Mouse (Mus musculus) embryo, embryonic 11.5 days (tissue): ENCODE measurements at regions not wholly inside any gene's neighbourhood (a gene's known extent, or its start where the extent isn't known, plus 50 kb on each side); places are given as distances from the start of the nearest gene placed in this dataset.

Source experiments
- DNase-seq: peaks from one replicate; pipeline ENCODE4 v3.0.0-alpha.2; 2012; ENCODE audit warnings: low read depth, low spot score

- no peak for DNase-seq
These were observed 65.9 kb upstream of the Id2 start for GRCm38 (mm10) chr12:25162843-25163242.

GRCm38 (mm10) chr12:25161939-25162338 is 65.0 kb upstream of the Id2 start:
- no peak for DNase-seq

DNA sequence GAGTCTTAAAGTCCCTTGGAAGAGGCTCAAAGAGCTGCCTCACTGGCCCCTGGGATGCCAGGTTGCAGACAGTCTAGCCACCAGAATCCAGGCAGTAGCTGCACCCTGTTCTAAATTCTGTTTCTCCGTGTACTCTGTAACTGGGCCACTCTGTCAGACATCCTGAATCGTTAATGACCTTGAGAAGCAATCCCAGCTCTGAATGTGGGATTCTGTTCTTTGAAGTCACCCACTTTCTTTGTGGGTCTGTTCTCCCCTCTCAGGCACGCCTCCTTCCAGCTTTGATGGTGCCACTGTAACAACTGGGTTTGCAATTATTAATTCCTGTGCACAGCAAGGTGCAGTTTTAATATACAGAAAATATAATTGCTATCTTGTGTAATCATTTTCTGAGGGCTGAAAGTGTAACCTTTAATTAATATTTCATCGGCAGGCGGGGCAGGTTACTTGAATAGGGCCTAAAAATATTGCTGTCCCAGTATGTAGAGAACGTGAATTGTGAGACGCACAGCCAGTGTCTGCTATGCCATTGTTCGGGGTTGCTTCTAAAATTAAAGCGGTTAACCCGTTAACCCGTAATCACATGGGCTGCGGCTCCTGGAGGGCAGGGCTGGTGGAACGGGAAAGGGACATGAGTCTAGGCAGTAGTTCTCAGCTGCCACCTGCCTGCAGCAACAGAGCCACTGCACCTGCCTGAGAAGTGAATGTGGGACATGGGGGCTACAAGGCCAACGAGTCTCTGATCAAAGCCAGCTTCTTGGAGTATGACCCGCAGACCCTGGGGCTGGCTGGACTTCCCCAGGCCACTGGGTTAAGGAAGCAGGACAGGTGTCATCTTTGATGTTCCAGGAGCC is 64.3 kb upstream of the Id2 start:
- no peak for DNase-seq

- DNase-seq, result no peak
These were observed 62.2 kb upstream of the Id2 start for GRCm38 (mm10) chr12:25159091-25159490.

GRCm38 (mm10) chr12:25157238-25157637 is 60.3 kb upstream of the Id2 start:
- no peak for DNase-seq

DNA sequence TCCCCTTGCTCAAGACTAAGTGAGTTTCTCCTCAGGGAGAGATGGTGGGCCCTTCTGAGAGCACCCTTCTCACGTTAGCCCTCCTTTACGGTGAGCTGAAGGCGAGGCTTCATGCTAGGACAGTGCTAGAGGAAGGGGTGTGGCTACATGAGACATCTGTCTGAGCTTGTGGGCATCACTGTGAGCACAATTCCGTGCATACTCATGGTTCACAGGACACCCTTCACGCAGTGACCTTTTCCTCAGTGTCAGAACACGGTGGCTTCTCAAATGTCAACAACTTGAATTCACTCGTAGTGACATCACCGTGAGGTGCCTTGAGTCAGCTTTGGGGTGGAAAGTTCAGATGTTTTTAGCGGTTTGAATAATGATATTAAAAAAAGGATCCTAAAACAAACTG is 58.5 kb upstream of the Id2 start:
- DNase-seq, result no peak

- DNase-seq, result no peak
These were observed 51.2 kb upstream of the Id2 start for GRCm38 (mm10) chr12:25148099-25148498.
